Mouse (Mus musculus) layer of hippocampus, adult 2 months (tissue): ENCODE measurements at regions not wholly inside any gene's neighbourhood (a gene's known extent, or its start where the extent isn't known, plus 50 kb on each side); places are given as distances from the start of the nearest gene placed in this dataset.
"Not testable (repeated sequence)": the region's sequence is repeated elsewhere in the genome, so short reads cannot be mapped to it uniquely, and the experiment has no call there.

Source experiments
- DNase-seq, 2 experiments: peaks; one replicate each; pipeline ENCODE4 v3.0.0; 2022; ENCODE audit warnings: low spot score in 2 of 2
- H3K27ac ChIP-seq: fragments of 200-600 bp; 2 replicates; pipeline ENCODE4 v1.8.1; 2022
- H3K4me3 ChIP-seq: fragments of 200-600 bp; 2 replicates; pipeline ENCODE4 v1.8.1; 2022; ENCODE audit warnings: mild to moderate bottlenecking
- CTCF ChIP-seq: fragments of 200-600 bp; conservative IDR thresholded peaks from 2 replicates; pipeline ENCODE4 v1.8.1; 2022; ENCODE audit warnings: antibody characterized with exemption, mild to moderate bottlenecking, moderate library complexity

- no peak for DNase-seq
- no peak overlapping the region for H3K4me3 ChIP-seq
- no peak overlapping the region for H3K27ac ChIP-seq
- TF ChIP-seq CTCF = no peak
Measured at GRCm38 (mm10) chr12:32434506-32435002, 56.0 kb downstream of the Ccdc71l start.

- H3K4me3 ChIP-seq = no peak overlapping the region
- TF ChIP-seq CTCF = no peak
- no peak for DNase-seq
- H3K27ac ChIP-seq = no peak overlapping the region
Measured at GRCm38 (mm10) chr12:32435126-32435525, 56.6 kb downstream of the Ccdc71l start.

GRCm38 (mm10) chr12:32438209-32438608 is 59.7 kb downstream of the Ccdc71l start:
- no peak for TF ChIP-seq CTCF
- Histone ChIP-seq H3K27ac (no peak overlapping the region), H3K4me3 (no peak overlapping the region)
- no peak for DNase-seq

- Histone ChIP-seq H3K27ac (no peak overlapping the region), H3K4me3 (no peak overlapping the region)
- TF ChIP-seq CTCF = no peak
- DNase-seq = no peak
Measured at GRCm38 (mm10) chr12:32444770-32445169, 66.3 kb downstream of the Ccdc71l start.

- Histone ChIP-seq H3K4me3 (no peak overlapping the region), H3K27ac (no peak overlapping the region)
- no peak for TF ChIP-seq CTCF
- no peak for DNase-seq
Measured at GRCm38 (mm10) chr12:32445874-32446273, 67.4 kb downstream of the Ccdc71l start.

- no peak overlapping the region for H3K27ac ChIP-seq
- TF ChIP-seq CTCF = no peak
- no peak for DNase-seq
- no peak overlapping the region for H3K4me3 ChIP-seq
Measured at GRCm38 (mm10) chr12:32449373-32449772, 70.9 kb downstream of the Ccdc71l start.

- H3K27ac ChIP-seq = 0 out of 2 replicates have a peak overlapping the region, but pooled peaks have one; percentile 10
- no peak overlapping the region for H3K4me3 ChIP-seq
- DNase-seq = peak in 1 of 2 experiments; percentile 15
- no peak for TF ChIP-seq CTCF
Measured at GRCm38 (mm10) chr12:32451226-32451625, 72.7 kb downstream of the Ccdc71l start.

GRCm38 (mm10) chr12:32454794-32455193 is 76.3 kb downstream of the Ccdc71l start:
- Histone ChIP-seq H3K27ac (no peak overlapping the region), H3K4me3 (no peak overlapping the region)
- DNase-seq = peak in 1 of 2 experiments; percentile 19
- TF ChIP-seq CTCF = no peak

- H3K27ac ChIP-seq, DNase-seq, H3K4me3 ChIP-seq: not testable (repeated sequence)
Measured at GRCm38 (mm10) chr12:32455231-32455630, 76.7 kb downstream of the Ccdc71l start.

- Histone ChIP-seq H3K27ac (no peak overlapping the region), H3K4me3 (no peak overlapping the region)
- DNase-seq = no peak
- no peak for TF ChIP-seq CTCF
Measured at GRCm38 (mm10) chr12:32455913-32456312, 77.4 kb downstream of the Ccdc71l start.

- TF ChIP-seq CTCF = no peak
- Histone ChIP-seq H3K4me3 (no peak overlapping the region), H3K27ac (no peak overlapping the region)
- DNase-seq = no peak
Measured at GRCm38 (mm10) chr12:32456796-32457195, 78.3 kb downstream of the Ccdc71l start.

- no peak overlapping the region for H3K27ac ChIP-seq
- H3K4me3 ChIP-seq = no peak overlapping the region
- no peak for TF ChIP-seq CTCF
- DNase-seq = no peak
Measured at GRCm38 (mm10) chr12:32458386-32458785, 79.9 kb downstream of the Ccdc71l start.

GRCm38 (mm10) chr12:32460330-32460998 is 82.0 kb downstream of the Ccdc71l start:
- no peak for DNase-seq
- no peak overlapping the region for H3K4me3 ChIP-seq
- no peak for TF ChIP-seq CTCF
- no peak overlapping the region for H3K27ac ChIP-seq

- no peak for TF ChIP-seq CTCF
- H3K27ac ChIP-seq = 0 out of 2 replicates have a peak overlapping the region, but pooled peaks have one; percentile 75
- DNase-seq = peak in 1 of 2 experiments; percentile 19
- H3K4me3 ChIP-seq = no peak overlapping the region
Measured at GRCm38 (mm10) chr12:32465371-32465770, 86.9 kb downstream of the Ccdc71l start.
